Mouse (Mus musculus) thymus, adult 2 months (tissue): ENCODE measurements at regions not wholly inside any gene's neighbourhood (a gene's known extent, or its start where the extent isn't known, plus 50 kb on each side); places are given as distances from the start of the nearest gene placed in this dataset.

Experiments
- DNase-seq: peaks from one replicate; pipeline ENCODE4 v3.0.0; 2021
- H3K27ac ChIP-seq: fragments of 200-500 bp; 2 replicates; pipeline ENCODE4 v1.5.1; 2012; ENCODE audit warnings: low read length, control low read depth; ENCODE audit not compliant: control insufficient read depth, insufficient read depth
- H3K27me3 ChIP-seq: fragments of 200-500 bp; 2 replicates; pipeline ENCODE4 v1.6.1; 2012; ENCODE audit warnings: mild to moderate bottlenecking, low read length, moderate library complexity, mixed read lengths; ENCODE audit not compliant: control insufficient read depth, insufficient read depth
- H3K36me3 ChIP-seq: fragments of 200-500 bp; 2 replicates; pipeline ENCODE4 v1.6.1; 2012; ENCODE audit warnings: mild to moderate bottlenecking, low read length, moderate library complexity; ENCODE audit not compliant: control insufficient read depth, insufficient read depth
- H3K4me1 ChIP-seq: fragments of 200-500 bp; replicated peaks from 2 replicates; pipeline ENCODE4 v1.6.1; 2012; ENCODE audit warnings: low read length; ENCODE audit not compliant: control insufficient read depth, insufficient read depth
- H3K4me3 ChIP-seq: fragments of 200-500 bp; 2 replicates; pipeline ENCODE4 v1.5.1; 2012; ENCODE audit warnings: mild to moderate bottlenecking, low read length, control low read depth, moderate library complexity; ENCODE audit not compliant: control insufficient read depth, insufficient read depth
- CTCF ChIP-seq: fragments of 200-500 bp; IDR thresholded peaks from 2 replicates; pipeline ENCODE4 v1.5.1; 2012; ENCODE audit warnings: mild to moderate bottlenecking, control low read depth, low read length, moderate library complexity, borderline replicate concordance; ENCODE audit not compliant: control insufficient read depth, poor library complexity, insufficient read depth; ENCODE audit errors: extremely low read depth
- POLR2A ChIP-seq: fragments of 200-500 bp; IDR thresholded peaks from 2 replicates; pipeline ENCODE4 v1.6.1; 2012; ENCODE audit warnings: mild to moderate bottlenecking, low read length, control low read depth, moderate library complexity; ENCODE audit not compliant: control insufficient read depth, poor library complexity, insufficient read depth; ENCODE audit errors: extremely low read depth
- WGBS: fragments of 180-500 bp; shearing (Covaris S2); methylation state at CpG from one replicate; pipeline ENCODE4 v1.1.7; 2018; 5-methylcytosine and 5-hydroxymethylcytosine counted together

DNA sequence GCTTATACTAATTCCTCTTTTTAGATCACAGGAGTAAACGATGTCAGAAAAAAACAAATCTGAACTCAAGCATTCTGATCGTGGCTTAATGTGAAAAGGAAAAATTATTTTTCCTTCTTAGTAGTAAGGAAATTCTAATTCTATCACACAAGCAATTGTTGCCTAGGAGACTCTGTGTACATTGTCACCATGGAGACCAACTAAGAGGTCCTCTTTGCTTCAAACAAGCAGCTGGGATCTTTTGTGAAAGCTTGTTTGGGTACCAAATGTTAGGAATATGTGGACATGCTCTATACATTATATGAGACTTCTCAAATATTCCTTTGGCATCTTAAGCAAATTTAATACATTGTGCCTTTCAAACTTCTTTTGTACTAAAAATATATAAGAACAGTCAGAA is 345.9 kb upstream of the Atp10a start:
- no peaks in the 10 kb centered on the region for H3K36me3 ChIP-seq
- no peaks in the 10 kb centered on the region for H3K27me3 ChIP-seq
- no peaks in the 10 kb centered on the region for H3K4me1 ChIP-seq
- DNase-seq, result no peak
- H3K27ac ChIP-seq, result no peak overlapping the region
- TF ChIP-seq CTCF, result no peak
- no peak for TF ChIP-seq POLR2A
- 86% methylated on average over 2 of the region's 2 CpGs for WGBS
- no peak overlapping the region for H3K4me3 ChIP-seq

DNA sequence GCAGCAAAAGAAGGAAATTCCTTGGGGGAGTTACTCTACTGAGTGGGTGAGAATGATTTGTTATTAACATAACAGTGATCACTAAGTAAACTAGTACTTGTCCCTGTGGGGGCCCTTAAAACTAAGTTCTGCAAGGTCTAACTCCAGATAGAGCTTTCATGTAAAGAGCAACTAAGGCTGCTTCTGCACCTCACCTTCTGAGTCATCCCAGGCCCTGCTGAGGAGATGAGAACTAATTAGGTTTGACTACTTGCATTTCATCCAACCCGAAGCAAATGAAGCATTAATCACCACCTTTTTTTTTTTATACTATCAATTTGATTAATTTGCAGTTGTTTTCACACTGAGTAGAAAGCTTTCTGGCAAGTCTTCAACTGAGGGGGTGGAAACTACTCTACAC is 333.6 kb upstream of the Atp10a start:
- no peaks in the 10 kb centered on the region for H3K27me3 ChIP-seq
- H3K4me3 ChIP-seq, result no peak overlapping the region
- DNase-seq, result no peak
- no peak overlapping the region for H3K27ac ChIP-seq
- TF ChIP-seq CTCF, result no peak
- no peak for TF ChIP-seq POLR2A
- H3K36me3 ChIP-seq, result no peaks in the 10 kb centered on the region
- no peaks in the 10 kb centered on the region for H3K4me1 ChIP-seq
- WGBS, result 56% methylated on average over 1 of the region's 1 CpGs

DNA sequence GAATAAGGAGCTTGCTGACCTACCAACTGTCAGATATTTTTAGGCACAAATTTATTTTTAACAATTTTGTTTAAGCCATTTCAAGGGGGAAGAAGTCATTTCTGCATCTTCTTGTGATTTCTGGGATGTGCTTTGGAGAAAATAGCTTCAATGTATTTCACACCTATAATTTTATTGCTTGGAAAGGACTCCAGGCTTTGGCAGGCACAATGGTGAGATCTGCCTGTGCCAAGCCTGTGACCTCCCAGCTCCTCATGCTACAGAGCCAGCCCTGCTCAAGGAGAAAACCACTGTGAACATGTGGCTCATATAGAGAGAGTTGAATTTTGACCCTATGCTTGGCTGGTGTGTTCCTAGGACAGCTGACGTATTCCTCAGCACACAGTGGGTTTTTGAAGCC is 288.6 kb upstream of the Atp10a start:
- no peaks in the 10 kb centered on the region for H3K4me1 ChIP-seq
- no peak overlapping the region for H3K27ac ChIP-seq
- TF ChIP-seq POLR2A (no peak), CTCF (no peak)
- 81% methylated on average over 1 of the region's 1 CpGs for WGBS
- H3K4me3 ChIP-seq, result no peak overlapping the region
- DNase-seq, result no peak
- no peaks in the 10 kb centered on the region for H3K27me3 ChIP-seq
- H3K36me3 ChIP-seq, result no peaks in the 10 kb centered on the region

GRCm38 (mm10) chr7:58383401-58383800 is 272.6 kb upstream of the Atp10a start:
- no peaks in the 10 kb centered on the region for H3K27me3 ChIP-seq
- H3K27ac ChIP-seq, result no peak overlapping the region
- no peaks in the 10 kb centered on the region for H3K36me3 ChIP-seq
- 87% methylated on average over 1 of the region's 1 CpGs for WGBS
- H3K4me1 ChIP-seq, result no peaks in the 10 kb centered on the region
- no peak for DNase-seq
- no peak overlapping the region for H3K4me3 ChIP-seq
- TF ChIP-seq CTCF (no peak), POLR2A (no peak)

- Histone ChIP-seq H3K4me3 (no peak overlapping the region), H3K27ac (no peak overlapping the region), H3K27me3 (no peaks in the 10 kb centered on the region), H3K4me1 (no peaks in the 10 kb centered on the region), H3K36me3 (no peaks in the 10 kb centered on the region)
- 48% methylated on average over 1 of the region's 1 CpGs for WGBS
- TF ChIP-seq CTCF (no peak), POLR2A (no peak)
- DNase-seq, result no peak
Observed at GRCm38 (mm10) chr7:58388326-58388725, 267.6 kb upstream of the Atp10a start.

DNA sequence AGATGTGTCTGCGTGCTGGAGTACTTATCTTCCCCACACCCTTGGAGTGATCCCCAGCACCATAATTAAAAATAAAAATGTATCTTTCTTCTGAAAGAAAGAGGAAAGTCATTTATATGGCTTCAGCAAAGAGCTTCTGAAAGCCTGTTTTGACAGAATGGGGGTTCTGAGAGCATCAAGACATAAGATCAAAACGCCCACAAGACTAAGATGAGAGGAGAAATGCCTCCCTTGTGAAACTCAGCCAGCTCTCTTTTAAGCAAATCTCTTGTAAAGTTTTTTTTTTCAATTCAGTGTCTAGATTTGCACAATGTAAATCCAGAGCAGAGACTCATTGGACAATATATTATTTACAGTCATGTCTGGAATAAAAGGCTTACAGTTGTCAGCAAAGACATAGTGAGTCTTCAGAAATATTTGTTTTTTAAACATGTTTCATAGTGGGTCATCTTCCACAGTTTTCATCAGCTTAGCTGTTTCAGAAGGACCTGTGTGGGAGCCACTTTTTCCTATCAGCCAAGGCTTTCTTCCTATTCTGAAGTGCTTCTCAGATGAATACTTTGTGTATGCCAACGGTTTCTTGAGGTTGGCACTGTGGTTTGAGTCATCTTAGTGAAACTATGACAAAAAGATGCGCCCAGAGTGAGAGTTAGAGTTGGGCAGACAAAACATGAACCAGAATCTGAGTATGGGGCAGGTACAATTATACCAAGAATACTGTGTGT is 263.4 kb upstream of the Atp10a start:
- TF ChIP-seq POLR2A (no peak), CTCF (no peak)
- Histone ChIP-seq H3K27me3 (no peaks in the 10 kb centered on the region), H3K4me3 (no peak overlapping the region), H3K4me1 (no peaks in the 10 kb centered on the region), H3K36me3 (no peaks in the 10 kb centered on the region), H3K27ac (no peak overlapping the region)
- DNase-seq, result peak; percentile 11
- 22% methylated on average over 4 of the region's 4 CpGs for WGBS

DNA sequence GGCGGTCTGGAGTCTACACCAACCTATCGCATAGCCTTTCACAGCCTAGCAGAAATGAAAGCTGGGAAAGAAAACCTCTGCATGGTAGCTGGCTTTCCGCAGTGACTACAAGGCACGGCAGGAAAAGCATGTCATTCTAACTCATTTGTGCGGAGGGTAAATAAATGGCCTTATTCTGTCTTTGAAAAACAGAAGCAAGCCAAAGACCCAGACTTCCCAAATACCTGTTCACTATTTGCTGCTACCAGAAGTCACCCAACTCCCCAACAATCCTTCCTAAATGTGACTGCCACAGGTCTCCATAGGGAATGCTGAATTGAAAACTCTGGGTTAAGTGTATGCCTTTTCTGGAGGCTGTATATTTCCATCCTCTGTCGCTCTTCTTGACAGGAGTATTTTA is 258.0 kb upstream of the Atp10a start:
- H3K27me3 ChIP-seq, result no peaks in the 10 kb centered on the region
- WGBS, result 33% methylated on average over 6 of the region's 6 CpGs
- H3K4me1 ChIP-seq, result peaks cover 4% of the 10 kb centered on the region; the same call in 1 of the 2 replicates
- no peak overlapping the region for H3K27ac ChIP-seq
- no peak overlapping the region for H3K4me3 ChIP-seq
- no peak for DNase-seq
- TF ChIP-seq CTCF (no peak), POLR2A (no peak)
- no peaks in the 10 kb centered on the region for H3K36me3 ChIP-seq
